Mouse (Mus musculus) kidney, postnatal 0 days (tissue): ENCODE measurements around the gene Gm20388. TPM values are rescaled to one million over a fixed set of nuclear protein-coding genes. Genes with fewer than 3 reads are reported as not detected.

Experiments
- ATAC-seq: fragments of 200-750 bp; cut with Nextera tagmentation; replicated peaks from 2 replicates; pipeline ENCODE4 v1.8.0; 2017; ENCODE audit warnings: low read depth, moderate number of reproducible peaks, moderate TSS enrichment, moderate library complexity; ENCODE audit not compliant: low FRiP score
- DNase-seq: peaks from one replicate; pipeline ENCODE4 v3.0.0-alpha.2; 2016; ENCODE audit warnings: low spot score
- H3K27ac ChIP-seq: fragments of 300-500 bp; sonication (generic); 2 replicates; pipeline ENCODE4 v1.5.1; 2014; ENCODE audit warnings: mild to moderate bottlenecking
- H3K27me3 ChIP-seq: fragments of 300-500 bp; sonication (generic); 2 replicates; pipeline ENCODE4 v1.6.1; 2014; ENCODE audit warnings: low read length, mixed read lengths; ENCODE audit not compliant: insufficient read depth
- H3K36me3 ChIP-seq: fragments of 300-500 bp; sonication (generic); 2 replicates; pipeline ENCODE4 v1.6.1; 2014; ENCODE audit warnings: low read length, mixed read lengths; ENCODE audit not compliant: insufficient read depth
- H3K4me1 ChIP-seq: fragments of 300-500 bp; sonication (generic); replicated peaks from 2 replicates; pipeline ENCODE4 v1.6.1; 2014; ENCODE audit warnings: antibody characterized with exemption, low read length, mixed read lengths; ENCODE audit not compliant: insufficient read depth
- H3K4me2 ChIP-seq: fragments of 300-500 bp; sonication (generic); 2 replicates; pipeline ENCODE4 v1.6.1; 2014; ENCODE audit warnings: mild to moderate bottlenecking, low read length, moderate library complexity, mixed read lengths
- H3K4me3 ChIP-seq: fragments of 300-500 bp; sonication (generic); replicated peaks from 2 replicates; pipeline ENCODE4 v1.5.1; 2014; ENCODE audit warnings: low read depth, low read length
- H3K9ac ChIP-seq: fragments of 300-500 bp; sonication (generic); 2 replicates; pipeline ENCODE4 v1.6.1; 2014; ENCODE audit warnings: low read depth, low read length
- H3K9me3 ChIP-seq: fragments of 300-500 bp; sonication (generic); replicated peaks from 2 replicates; pipeline ENCODE4 v1.6.1; 2016; ENCODE audit warnings: low read length, inconsistent platforms, mixed read lengths
- CTCF ChIP-seq: IDR thresholded peaks from 2 replicates; pipeline ENCODE4 v1.5.1; 2016; ENCODE audit warnings: antibody characterized with exemption, low read depth, mild to moderate bottlenecking, moderate library complexity
- WGBS: fragments of 180-500 bp; shearing (Covaris S2); extraction: QIAGEN DNeasy Blood & Tissue Kit; methylation state at CpG from one replicate; pipeline ENCODE4 v1.1.7; 2014; 5-methylcytosine and 5-hydroxymethylcytosine counted together
- polyA plus RNA-seq: library from polyadenylated mRNA; unstranded; fragments of >200 nt; fragmentation: Nextera tagmentation; extraction: Ambion mirVana; gene quantifications from 2 replicates; pipeline ENCODE4 v1.2.1, GENCODE M21; 2015

The Gm20388 gene
- polyA plus RNA-seq, 1 experiment from 2014 or later = not detected

DNA sequence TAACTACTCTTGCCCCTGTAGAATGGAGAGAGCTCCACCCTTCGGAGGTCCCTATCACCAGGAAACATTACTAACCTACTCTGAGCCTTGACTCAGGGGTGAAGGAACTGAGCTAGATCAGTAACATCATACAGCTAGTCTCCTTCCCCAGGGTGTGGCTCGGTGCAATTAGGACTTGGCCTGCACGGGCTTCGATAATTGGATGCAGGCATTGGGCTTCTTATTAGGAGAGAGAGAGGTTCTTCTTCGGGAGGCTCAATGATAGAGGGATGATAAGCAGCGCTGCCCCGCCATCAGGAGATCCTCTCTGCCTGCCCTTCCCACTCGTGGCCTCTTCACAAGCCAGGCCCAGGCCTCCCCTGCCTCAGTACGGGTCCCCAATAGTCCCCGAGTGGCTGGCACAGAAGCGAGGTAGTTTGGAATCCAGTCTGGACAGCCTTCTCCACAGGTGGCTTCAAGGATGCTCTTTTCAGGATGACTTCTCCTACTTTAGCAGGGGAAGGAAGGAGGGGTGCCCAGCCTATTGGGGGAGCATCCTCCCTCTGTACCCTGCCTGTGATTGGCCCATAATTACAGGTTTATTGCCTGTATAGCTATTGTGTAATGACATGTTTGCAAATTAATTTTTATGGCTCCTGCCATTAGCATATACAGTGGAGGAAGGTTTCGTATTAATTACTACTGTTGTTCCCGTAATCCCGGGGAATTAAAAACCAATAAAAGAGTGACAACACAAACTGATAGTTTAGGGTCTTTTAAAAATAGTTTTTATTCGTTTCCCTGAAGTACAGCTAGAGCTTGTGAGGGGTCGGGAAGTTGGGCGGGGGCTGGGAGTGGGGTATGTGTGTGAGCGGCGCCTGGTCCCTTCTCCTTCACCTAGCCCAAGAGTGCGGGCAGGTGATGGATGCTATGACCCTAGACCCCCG lies 575.2 kb downstream of the Gm20388 start:
- Histone ChIP-seq H3K9ac (no peak overlapping the region), H3K27me3 (no peaks in the 10 kb centered on the region), H3K4me2 (peak overlapping the region; percentile 97), H3K4me1 (peaks cover 29% of the 10 kb centered on the region), H3K27ac (no peak overlapping the region), H3K9me3 (no peaks in the 10 kb centered on the region), H3K4me3 (no peak overlapping the region), H3K36me3 (no peaks in the 10 kb centered on the region)
- DNase-seq (no peak), ATAC-seq (no peak; the same call in 1 of the 2 replicates)
- WGBS = 36% methylated on average over 21 of the region's 21 CpGs
- TF ChIP-seq CTCF = no peak

DNA sequence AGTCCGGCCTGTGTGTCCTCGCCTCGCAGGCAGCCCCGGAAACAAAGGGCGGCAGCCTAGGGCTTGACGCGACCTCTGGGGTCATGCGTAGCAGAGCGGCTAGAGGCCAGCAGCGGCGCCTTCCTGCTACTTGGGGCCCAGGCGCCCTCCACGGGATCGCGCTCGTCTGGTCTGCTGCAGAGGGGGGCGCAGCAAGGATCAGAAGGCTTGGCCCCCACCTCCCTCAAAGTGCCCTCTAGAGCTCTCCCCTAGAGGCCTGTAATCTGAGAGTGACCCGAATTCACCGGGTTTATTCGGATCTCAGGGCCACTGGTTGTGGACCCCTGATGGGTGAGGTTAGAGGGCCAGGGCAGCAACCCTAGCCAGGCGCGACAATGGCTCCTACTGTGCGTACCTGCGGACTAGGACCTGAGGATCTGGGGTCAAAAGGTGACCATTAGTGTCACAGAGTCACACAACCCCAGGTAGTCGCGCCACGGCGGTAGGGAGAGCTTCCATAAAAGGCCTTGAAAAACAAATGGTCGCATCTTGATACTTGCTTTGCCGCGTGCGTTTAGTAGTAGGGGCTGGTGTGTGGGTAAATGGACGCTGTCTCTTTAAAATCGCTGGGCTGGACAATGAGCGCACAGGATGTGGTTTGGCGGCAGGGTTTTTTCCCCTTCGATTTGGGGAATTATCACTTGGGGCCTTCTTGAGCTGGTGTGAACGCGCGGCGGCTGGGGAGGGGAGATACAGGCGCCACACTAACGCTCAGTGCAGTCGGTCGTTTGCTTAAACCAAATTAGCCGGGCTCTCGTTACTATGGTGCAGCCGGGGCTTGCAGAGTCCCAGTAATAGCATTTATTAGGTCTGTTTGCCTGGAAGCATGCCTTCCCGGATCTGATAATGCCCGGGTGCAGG lies 576.1 kb downstream of the Gm20388 start:
- Histone ChIP-seq H3K9me3 (no peaks in the 10 kb centered on the region), H3K4me1 (peaks cover 34% of the 10 kb centered on the region), H3K36me3 (no peaks in the 10 kb centered on the region), H3K4me2 (peak overlapping the region; percentile 97), H3K27me3 (no peaks in the 10 kb centered on the region), H3K9ac (peak overlapping the region; percentile 73), H3K27ac (peak overlapping the region; percentile 89), H3K4me3 (peak overlapping the region; percentile 69)
- peak; percentile 0 for ATAC-seq
- 7% methylated on average over 50 of the region's 50 CpGs for WGBS
- TF ChIP-seq CTCF = no peak
- DNase-seq = peak; percentile 85

DNA sequence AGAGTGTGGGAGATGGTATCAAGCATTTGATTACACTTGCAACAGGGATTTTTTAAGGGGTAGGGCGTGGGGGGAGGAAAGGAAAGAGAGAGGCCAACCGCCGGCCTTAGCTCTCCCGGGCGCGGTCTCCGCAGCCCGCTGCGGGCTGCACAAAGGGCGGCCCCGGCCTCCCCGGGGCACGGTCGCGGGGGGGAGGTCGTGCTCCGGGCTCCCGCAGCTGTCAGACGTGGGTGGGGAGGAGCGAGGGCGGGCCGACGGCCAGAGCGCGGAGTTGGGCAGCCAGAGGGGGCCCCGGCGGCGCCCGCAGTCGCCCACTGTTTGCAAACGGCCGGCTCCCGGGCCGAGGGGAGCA lies 576.7 kb downstream of the Gm20388 start:
- ATAC-seq (0 out of 2 replicates have a peak, but pooled peaks have one; percentile 1), DNase-seq (no peak)
- under 1% methylated on average over 33 of the region's 34 CpGs for WGBS
- Histone ChIP-seq H3K4me1 (peaks cover 40% of the 10 kb centered on the region), H3K4me2 (peak overlapping the region; percentile 97), H3K9me3 (no peaks in the 10 kb centered on the region), H3K9ac (peak overlapping the region; percentile 73), H3K36me3 (no peaks in the 10 kb centered on the region), H3K4me3 (peak overlapping the region; percentile 69), H3K27me3 (no peaks in the 10 kb centered on the region), H3K27ac (peak overlapping the region; percentile 89)
- TF ChIP-seq CTCF = no peak

DNA sequence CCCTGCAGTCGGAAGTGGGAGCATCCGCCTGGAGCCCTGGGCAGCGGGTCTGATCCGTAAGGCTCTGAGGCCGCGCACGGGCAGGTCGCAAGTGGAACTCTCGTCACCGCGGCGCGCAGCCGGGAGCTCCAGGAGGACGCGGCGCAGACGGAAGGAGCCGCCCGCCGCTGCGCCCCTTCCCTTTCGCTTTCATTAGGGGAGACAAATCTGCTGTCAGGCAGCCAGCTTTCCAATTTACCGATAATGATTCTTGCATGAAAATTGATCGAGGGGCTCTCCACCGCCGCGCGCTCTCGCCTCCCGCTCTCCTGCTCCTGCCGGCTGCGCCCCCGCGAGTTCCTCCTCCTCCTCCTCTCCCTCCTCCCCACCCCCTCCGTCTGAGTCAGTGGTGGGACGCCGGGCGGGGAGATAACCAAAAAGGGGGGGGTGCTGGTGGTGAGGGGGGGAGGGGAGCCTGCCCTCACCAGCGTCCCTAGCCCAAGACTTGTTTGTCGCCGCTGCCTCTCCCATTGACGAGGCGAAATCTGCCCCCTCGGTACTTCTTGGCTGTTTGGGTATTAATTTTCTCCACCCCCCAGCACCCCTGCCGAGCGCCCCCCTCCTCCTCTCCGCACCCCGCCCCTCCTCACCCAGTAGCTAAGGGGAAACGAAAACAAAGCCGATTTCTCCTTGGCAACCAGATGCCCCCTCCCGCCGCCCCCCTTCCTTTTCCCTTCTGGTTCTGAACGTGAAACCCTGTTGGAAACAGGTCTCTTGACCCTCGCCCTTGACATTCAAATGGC lies 577.3 kb downstream of the Gm20388 start:
- no peak for TF ChIP-seq CTCF
- ATAC-seq = peak; percentile 21
- H3K9ac ChIP-seq = peak overlapping the region; percentile 73

DNA sequence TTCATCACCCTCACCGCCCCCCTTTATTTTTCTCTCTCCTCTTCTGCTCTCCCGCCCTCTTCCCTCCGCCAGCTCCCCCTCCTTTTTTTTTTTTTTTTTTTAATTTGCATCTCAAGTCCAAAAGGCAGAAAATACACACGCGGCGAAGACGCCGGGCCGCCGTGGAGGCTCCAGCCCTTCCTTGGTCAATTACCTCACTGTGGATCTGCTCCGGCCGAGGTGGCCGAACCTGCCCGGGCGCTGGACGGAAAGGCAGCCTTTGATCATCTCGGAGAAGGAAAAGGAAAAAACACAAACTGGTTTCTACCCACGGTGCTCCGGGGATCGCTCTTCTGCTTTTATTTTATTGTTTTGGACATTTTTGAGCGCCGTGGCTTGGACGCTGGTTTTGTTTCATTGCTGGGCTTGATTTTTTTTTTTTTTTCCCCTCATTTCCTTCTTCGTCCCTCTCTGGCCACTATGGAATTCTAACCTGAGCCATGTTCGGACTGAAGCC lies 578.0 kb downstream of the Gm20388 start:
- WGBS = under 1% methylated on average over 25 of the region's 25 CpGs
- Histone ChIP-seq H3K9ac (peak overlapping the region; percentile 73), H3K4me3 (peak overlapping the region; percentile 69), H3K27ac (peak overlapping the region; percentile 89), H3K9me3 (no peaks in the 10 kb centered on the region), H3K36me3 (no peaks in the 10 kb centered on the region), H3K27me3 (no peaks in the 10 kb centered on the region), H3K4me1 (peaks cover 53% of the 10 kb centered on the region), H3K4me2 (peak overlapping the region; percentile 97)
- TF ChIP-seq CTCF = no peak
- no peak for ATAC-seq
- no peak for DNase-seq

More for the DNA sequence above, 577.3 kb downstream of the Gm20388 start:
- Histone ChIP-seq H3K9me3 (no peaks in the 10 kb centered on the region), H3K4me3 (peak overlapping the region; percentile 69), H3K36me3 (no peaks in the 10 kb centered on the region), H3K27ac (peak overlapping the region; percentile 89), H3K27me3 (no peaks in the 10 kb centered on the region), H3K4me1 (peaks cover 46% of the 10 kb centered on the region), H3K4me2 (peak overlapping the region; percentile 97)
- DNase-seq = no peak
- WGBS = under 1% methylated on average over 43 of the region's 55 CpGs
